Mouse (Mus musculus) adipocyte (in vitro differentiated cells): ENCODE data around the gene Olfr1253.

Experiments
- DNase-seq: peaks from one replicate; pipeline ENCODE4 v3.0.0-alpha.2; 2016; ENCODE audit warnings: low spot score

The Olfr1253 gene

DNA sequence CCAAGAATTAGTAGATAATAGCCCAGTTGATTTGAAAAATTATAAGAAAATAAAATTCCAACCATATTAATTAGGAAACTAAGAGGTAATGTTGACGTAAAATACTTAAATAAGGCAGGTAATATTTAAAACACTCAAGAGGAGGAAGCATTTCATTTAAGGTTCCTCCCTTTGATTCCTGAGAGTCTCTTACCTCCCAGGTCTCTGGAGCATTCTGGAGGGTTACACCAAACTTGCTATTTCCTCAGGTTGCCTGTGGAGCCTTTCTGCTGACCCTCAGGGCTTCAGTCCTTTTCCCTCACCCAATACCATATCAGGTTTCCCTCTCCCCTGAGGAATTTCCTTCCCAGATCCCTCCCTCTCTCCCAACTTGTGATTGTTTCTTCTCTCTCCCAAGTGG lies at the start of gene Olfr1253:
TSS of gene Olfr1253 (minus strand) at position 101 of the 400 bp plus-strand sequence.
- no peak for DNase-seq

DNA sequence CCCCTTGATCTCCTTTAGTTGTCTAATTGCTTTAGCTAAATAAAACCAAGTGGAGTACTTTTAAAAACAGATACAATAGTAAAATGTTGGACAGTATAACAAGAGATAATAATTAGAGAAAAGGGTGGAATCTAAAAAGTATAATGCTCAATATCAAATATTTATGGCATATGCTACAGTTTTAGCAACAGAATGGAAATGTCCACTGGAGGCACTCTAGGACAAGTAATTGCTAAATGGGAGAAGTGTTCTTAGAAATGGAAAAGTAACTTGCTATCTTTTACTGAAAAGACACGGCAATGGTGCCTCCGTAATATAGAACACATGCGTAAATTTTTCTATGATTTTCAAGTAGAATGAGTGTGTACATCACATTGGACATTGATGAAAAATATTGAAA lies 42.7 kb upstream of the Olfr1253 start:
- no peak for DNase-seq

DNA sequence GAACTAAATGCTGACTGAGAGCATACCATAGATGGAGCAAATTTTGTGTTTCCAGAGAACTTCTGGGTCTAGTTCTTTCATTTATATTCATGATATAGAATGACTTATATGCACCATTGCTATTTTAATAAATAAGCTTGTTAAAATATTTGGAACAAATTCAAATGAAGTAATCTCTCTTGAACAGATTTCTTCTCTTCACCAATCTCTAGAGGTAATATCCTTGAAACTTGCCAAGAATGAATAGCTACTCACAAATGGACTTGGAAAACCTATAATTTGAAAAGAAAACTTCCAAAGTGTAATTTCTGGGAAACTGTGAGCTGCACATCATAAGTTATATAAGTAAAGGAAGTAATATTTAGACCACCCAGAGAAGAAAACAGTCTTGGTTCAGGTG lies 36.6 kb upstream of the Olfr1253 start, which contains the start of gene Olfr1254:
TSS of gene Olfr1254 (minus strand) at position 101 of the 400 bp plus-strand sequence.
- no peak for DNase-seq

DNA sequence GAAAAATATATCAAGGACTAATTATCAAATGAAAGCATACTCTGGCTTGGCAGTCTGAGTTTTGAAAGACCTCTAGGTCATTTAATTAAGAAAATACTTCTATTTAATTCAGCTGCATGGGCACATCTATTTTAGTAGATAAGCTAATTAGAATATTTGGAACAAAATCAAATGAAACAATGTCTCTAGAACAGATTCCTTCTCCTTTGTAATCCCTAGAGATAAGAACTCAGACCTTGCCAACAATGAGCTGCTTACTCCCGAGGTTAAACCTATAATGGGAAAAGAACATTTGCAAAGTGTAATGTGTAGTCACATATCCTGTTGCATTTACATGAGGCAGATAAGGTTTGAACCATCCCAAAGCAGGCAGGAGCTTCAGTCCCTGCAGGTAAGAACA lies 32.0 kb downstream of the Olfr1253 start, which contains the start of gene Olfr1252:
TSS of gene Olfr1252 (minus strand) at position 101 of the 400 bp plus-strand sequence.
- no peak for DNase-seq
